Mouse (Mus musculus) liver, embryonic 16.5 days (tissue): ENCODE measurements around the gene Epm2aip1. TPM values are rescaled to one million over a fixed set of nuclear protein-coding genes. Genes with fewer than 3 reads are reported as not detected.

Experiments used
- ATAC-seq: fragments of 200-750 bp; cut with Nextera tagmentation; 2 replicates; pipeline ENCODE4 v1.8.0; 2017; ENCODE audit warnings: low read depth, mild to moderate bottlenecking, moderate number of reproducible peaks, moderate library complexity
- H3K27ac ChIP-seq: fragments of 300-500 bp; sonication (generic); 2 replicates; pipeline ENCODE4 v1.5.1; 2014; ENCODE audit warnings: mild to moderate bottlenecking, low read length
- H3K27me3 ChIP-seq: fragments of 300-500 bp; sonication (generic); 2 replicates; pipeline ENCODE4 v1.6.1; 2014; ENCODE audit warnings: low read depth, low read length, mixed read lengths; ENCODE audit not compliant: control insufficient read depth, insufficient read depth
- H3K36me3 ChIP-seq: fragments of 300-500 bp; sonication (generic); 2 replicates; pipeline ENCODE4 v1.6.1; 2014; ENCODE audit warnings: mild to moderate bottlenecking; ENCODE audit not compliant: control insufficient read depth, insufficient read depth
- H3K4me1 ChIP-seq: fragments of 300-500 bp; sonication (generic); 2 replicates; pipeline ENCODE4 v1.6.1; 2014; ENCODE audit warnings: low read depth, low read length, mixed read lengths; ENCODE audit not compliant: control insufficient read depth
- H3K4me2 ChIP-seq: fragments of 300-500 bp; sonication (generic); 2 replicates; pipeline ENCODE4 v1.6.1; 2014; ENCODE audit warnings: low read depth, low read length, mixed read lengths
- H3K4me3 ChIP-seq: fragments of 300-500 bp; sonication (generic); 2 replicates; pipeline ENCODE4 v1.5.1; 2014; ENCODE audit warnings: low read depth, mild to moderate bottlenecking, low read length
- H3K9ac ChIP-seq: fragments of 300-500 bp; sonication (generic); 2 replicates; pipeline ENCODE4 v1.6.1; 2014; ENCODE audit warnings: low read depth, low read length
- H3K9me3 ChIP-seq: fragments of 300-500 bp; sonication (generic); replicated peaks from 2 replicates; pipeline ENCODE4 v1.6.1; 2016; ENCODE audit warnings: low read length; ENCODE audit not compliant: control insufficient read depth
- WGBS: fragments of 180-500 bp; shearing (Covaris S2); extraction: QIAGEN DNeasy Blood & Tissue Kit; methylation state at CpG from one replicate; pipeline ENCODE4 v1.1.7; 2014; ENCODE audit not compliant: insufficient replicate concordance; 5-methylcytosine and 5-hydroxymethylcytosine counted together
- polyA plus RNA-seq: library from polyadenylated mRNA; unstranded; fragments of >200 nt; fragmentation: Nextera tagmentation; extraction: Ambion mirVana; gene quantifications from 2 replicates; pipeline ENCODE4 v1.2.1, GENCODE M21; 2015

The Epm2aip1 gene
- polyA plus RNA-seq, 1 experiment from 2014 or later = 9.0 TPM

DNA sequence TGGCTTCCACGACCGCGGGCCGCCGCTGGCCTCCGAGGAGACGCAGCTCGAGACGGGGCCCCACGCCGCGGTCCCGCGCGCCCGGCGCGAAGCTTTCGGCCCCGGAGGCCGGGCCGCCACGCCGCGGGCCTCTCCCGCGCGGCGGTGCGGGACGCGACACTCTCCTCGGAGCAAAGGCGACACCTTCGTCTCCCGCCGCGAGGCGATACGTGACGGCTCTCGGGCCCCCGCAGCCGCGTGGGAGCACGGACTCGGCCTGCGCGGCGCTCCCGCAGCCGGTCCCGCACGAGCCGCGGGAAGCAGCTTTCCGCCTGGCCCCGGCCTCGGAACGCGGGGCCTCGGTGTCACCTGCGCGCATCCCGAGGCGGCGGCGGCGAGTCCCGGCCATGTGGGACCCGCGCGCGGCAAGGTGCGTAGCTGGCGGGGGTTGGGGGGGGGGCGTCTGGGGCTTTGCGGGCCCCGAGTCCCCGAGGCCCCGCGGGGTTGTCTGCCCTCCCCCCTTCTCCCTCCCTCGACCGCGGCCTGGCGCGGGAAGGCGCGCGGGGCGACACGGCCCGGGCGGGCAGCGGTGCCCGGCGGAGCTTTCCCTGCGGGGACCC, 40.2 kb downstream of the Epm2aip1 start:
- Histone ChIP-seq H3K9me3 (peaks cover 2% of the 10 kb centered on the region; the same call in 1 of the 2 replicates), H3K9ac (no peak overlapping the region), H3K27me3 (peaks cover 50% of the 10 kb centered on the region), H3K4me3 (peak overlapping the region; percentile 46), H3K4me1 (no peaks in the 10 kb centered on the region; the same call in none of the 2 replicates), H3K27ac (no peak overlapping the region), H3K36me3 (no peaks in the 10 kb centered on the region), H3K4me2 (peak overlapping the region; percentile 50)
- WGBS = under 1% methylated on average over 43 of the region's 98 CpGs
- ATAC-seq = no peak

DNA sequence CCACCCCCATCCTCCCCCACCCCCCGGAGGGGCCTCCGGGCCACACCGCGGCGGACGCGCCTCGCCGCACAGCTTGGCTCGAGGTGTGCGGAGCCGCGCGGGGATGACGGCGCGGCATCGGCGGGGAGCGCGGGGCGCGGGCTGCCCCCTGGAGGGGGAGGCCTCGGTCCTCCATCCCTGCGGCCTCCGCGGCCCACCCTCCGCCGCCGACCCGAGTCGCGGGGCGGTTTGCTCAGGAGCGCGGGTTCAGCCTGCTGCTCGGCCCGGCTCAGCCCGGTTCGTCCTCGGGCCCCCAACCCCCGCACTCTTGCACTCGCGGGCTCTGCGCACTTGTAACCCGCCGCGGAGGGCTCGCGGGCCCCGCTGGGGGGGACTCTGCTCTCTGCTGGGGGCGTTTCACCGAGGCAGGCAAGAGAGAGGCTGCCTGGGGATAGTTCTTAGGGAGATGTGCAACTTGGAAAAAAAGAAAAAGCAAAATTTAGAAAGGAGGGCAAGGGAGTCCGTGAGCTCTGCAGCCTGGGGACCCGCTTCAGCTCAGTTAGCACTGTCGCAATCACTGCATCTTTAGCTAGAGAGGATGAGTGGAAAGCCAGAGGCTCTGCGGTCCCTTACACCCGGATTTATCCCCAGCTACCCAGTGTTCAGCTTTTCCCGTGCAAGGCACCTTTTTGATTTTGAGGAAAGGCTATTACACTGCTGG, 40.9 kb downstream of the Epm2aip1 start:
- H3K27me3 ChIP-seq = peaks cover 50% of the 10 kb centered on the region
- no peak for ATAC-seq
- H3K4me2 ChIP-seq = peak overlapping the region; percentile 50
- H3K36me3 ChIP-seq = no peaks in the 10 kb centered on the region
- H3K9ac ChIP-seq = no peak overlapping the region
- no peaks in the 10 kb centered on the region; the same call in none of the 2 replicates for H3K4me1 ChIP-seq
- peaks cover 2% of the 10 kb centered on the region; the same call in 1 of the 2 replicates for H3K9me3 ChIP-seq
- H3K4me3 ChIP-seq = peak overlapping the region; percentile 46
- H3K27ac ChIP-seq = no peak overlapping the region
- under 1% methylated on average over 52 of the region's 59 CpGs for WGBS

GRCm38 (mm10) chr9:111313299-111313698, 41.6 kb downstream of the Epm2aip1 start:
- Histone ChIP-seq H3K9me3 (peaks cover 2% of the 10 kb centered on the region; the same call in 1 of the 2 replicates), H3K36me3 (no peaks in the 10 kb centered on the region), H3K4me1 (no peaks in the 10 kb centered on the region; the same call in none of the 2 replicates), H3K4me3 (no peak overlapping the region), H3K27me3 (peaks cover 50% of the 10 kb centered on the region), H3K27ac (no peak overlapping the region), H3K4me2 (no peak overlapping the region), H3K9ac (no peak overlapping the region)
- WGBS = 20% methylated on average over 5 of the region's 6 CpGs
- ATAC-seq = no peak

DNA sequence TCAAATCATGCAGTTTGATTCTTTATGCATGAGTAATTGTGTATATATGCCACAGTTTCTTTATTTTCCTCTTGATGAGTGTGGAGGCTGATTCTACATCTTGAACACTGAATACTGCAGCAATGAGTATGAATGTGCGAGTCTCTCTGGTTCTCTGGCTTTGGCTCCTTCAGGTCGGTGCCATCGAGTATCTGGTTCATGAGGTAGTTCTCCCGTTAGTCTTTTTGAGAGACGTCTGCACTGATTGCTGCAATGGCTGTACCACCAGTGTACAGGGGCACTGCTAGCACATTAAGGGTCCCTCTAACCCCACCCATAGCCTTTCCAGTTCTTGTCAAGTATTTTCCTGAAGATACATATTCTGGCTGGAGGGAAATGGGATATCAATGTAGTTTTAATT, 42.1 kb downstream of the Epm2aip1 start:
- Histone ChIP-seq H3K4me1 (no peaks in the 10 kb centered on the region; the same call in none of the 2 replicates), H3K36me3 (no peaks in the 10 kb centered on the region), H3K4me2 (no peak overlapping the region), H3K9ac (no peak overlapping the region), H3K27ac (no peak overlapping the region), H3K4me3 (no peak overlapping the region), H3K27me3 (peaks cover 50% of the 10 kb centered on the region), H3K9me3 (peaks cover 2% of the 10 kb centered on the region; the same call in 1 of the 2 replicates)
- whole genome bisulfite sequencing = 20% methylated on average over 5 of the region's 5 CpGs
- no peak for ATAC-seq

DNA sequence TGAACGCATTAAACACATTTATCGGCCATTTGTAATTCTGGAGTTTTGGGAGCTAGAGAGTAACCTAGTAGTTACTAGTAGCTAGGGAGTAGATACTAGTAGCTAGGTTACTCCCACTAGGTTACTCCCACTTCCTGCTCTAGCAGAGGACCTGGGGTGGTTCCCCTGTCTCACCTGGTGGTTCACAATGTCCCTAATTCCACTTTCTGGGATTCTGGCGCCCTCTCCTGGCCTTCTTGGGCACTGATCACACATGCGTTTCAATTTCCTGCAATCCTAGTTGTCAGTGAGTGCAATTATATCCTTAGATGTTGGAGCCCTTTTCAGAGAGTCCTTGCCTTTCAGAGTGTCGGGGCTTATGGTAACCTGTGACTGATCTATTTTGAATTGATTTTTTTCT, 42.5 kb downstream of the Epm2aip1 start:
- no peak overlapping the region for H3K9ac ChIP-seq
- WGBS = 36% methylated on average over 5 of the region's 5 CpGs
- H3K4me2 ChIP-seq = no peak overlapping the region
- peaks cover 2% of the 10 kb centered on the region; the same call in 1 of the 2 replicates for H3K9me3 ChIP-seq
- no peak overlapping the region for H3K4me3 ChIP-seq
- peaks cover 50% of the 10 kb centered on the region for H3K27me3 ChIP-seq
- no peak overlapping the region for H3K27ac ChIP-seq
- no peaks in the 10 kb centered on the region for H3K36me3 ChIP-seq
- no peaks in the 10 kb centered on the region; the same call in none of the 2 replicates for H3K4me1 ChIP-seq
- no peak for ATAC-seq

GRCm38 (mm10) chr9:111320912-111321311, 49.2 kb downstream of the Epm2aip1 start:
- ATAC-seq = no peak
- WGBS = 54% methylated on average over 4 of the region's 4 CpGs
- H3K27me3 ChIP-seq = no peaks in the 10 kb centered on the region; the same call in 1 of the 2 replicates

DNA sequence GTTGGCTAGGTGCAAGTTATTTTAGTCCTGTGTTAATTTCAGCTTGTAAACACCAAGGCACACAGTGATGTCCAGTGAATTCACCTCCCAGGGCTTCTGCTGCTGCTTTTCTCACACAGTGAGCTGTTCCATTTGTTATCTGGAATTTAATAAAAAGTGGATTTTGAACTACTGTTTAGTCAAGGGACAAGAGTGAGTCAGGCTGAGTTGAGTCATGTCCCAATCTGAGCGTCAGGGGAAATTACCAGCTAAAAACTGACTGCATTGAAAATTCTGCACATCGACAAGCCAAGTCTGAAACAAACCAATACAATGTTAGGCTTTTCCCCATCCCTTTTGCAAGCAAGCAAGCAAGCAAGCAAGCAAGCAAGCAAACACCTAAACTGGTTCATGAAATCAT, 53.2 kb downstream of the Epm2aip1 start:
- no peak for ATAC-seq
- Histone ChIP-seq H3K4me3 (no peak overlapping the region), H3K9me3 (no peaks in the 10 kb centered on the region), H3K27ac (no peak overlapping the region), H3K4me2 (no peak overlapping the region), H3K9ac (no peak overlapping the region), H3K36me3 (no peaks in the 10 kb centered on the region), H3K27me3 (no peaks in the 10 kb centered on the region; the same call in 1 of the 2 replicates), H3K4me1 (0 out of 2 replicates have a peak, but pooled peaks cover 2% of the 10 kb centered on the region)
- 58% methylated on average over 2 of the region's 2 CpGs for WGBS

More at GRCm38 (mm10) chr9:111320912-111321311, 49.2 kb downstream of the Epm2aip1 start:
- H3K4me2 ChIP-seq = no peak overlapping the region
- no peaks in the 10 kb centered on the region for H3K36me3 ChIP-seq
- no peaks in the 10 kb centered on the region for H3K4me1 ChIP-seq
- no peak overlapping the region for H3K27ac ChIP-seq
- no peaks in the 10 kb centered on the region for H3K9me3 ChIP-seq
- H3K4me3 ChIP-seq = no peak overlapping the region
- H3K9ac ChIP-seq = no peak overlapping the region
